Mouse (Mus musculus) kidney, postnatal 25 days (tissue): ENCODE measurements around the gene Gm6710.
"Not testable (repeated sequence)": the region's sequence is repeated elsewhere in the genome, so short reads cannot be mapped to it uniquely, and the experiment has no call there.

ENCODE experiments used
- DNase-seq, 2 experiments: peaks; one replicate each; pipeline ENCODE4 v3.0.0; 2021; ENCODE audit warnings: mixed read lengths in 2 of 2

Gm6710 gene

GRCm38 (mm10) chr2:175869024-175869423 is at the start of gene Gm6710:
Gm6710 (plus strand) TSS chr2:175869219.
- DNase-seq: not testable (repeated sequence)
